Comparison of ENCODE assay signal across 18 mouse cellular contexts in the genomic region with DNA sequence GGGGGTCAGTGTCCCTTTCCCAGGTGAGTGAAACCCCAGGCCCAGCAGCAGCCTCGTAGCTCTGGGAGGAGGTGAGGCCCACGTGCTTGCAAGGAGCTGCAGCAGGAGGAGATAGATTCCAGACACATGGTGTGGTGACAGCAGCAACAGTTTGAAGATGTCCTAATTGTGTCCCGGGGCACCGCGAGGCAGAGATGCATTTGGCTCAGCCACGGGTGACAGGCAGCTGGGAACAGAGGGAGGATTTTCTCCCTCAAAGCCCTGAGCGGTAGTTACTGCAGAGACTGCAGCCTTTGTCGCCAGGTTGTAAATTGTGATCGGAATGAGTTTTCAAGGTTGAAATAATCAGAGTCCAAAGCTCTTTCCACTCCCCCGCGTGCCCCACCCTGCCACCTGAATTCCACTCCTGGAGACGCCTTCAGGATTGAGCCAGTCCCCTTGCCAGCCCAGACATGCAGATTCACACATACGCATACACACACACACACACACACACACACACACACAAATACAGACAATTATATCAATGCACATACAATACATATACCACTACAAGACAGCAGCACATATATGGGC.
DNase-seq lines count a peak whose midpoint lies in the region; ATAC-seq and TF ChIP-seq lines count a peak whose summit lies in the region.
"Had no signal": no experiment of that assay in that cellular context is flagged by ENCODE, and none has a peak within 500 bp of the region (broad histone marks: within the 10 kb centered on the region; RNA-seq: fewer than 3 reads in every experiment).

No protein-coding gene starts in this region.

- H3K9ac ChIP-seq in hindbrain, embryonic 14.5 days, result no peak overlapping the region
- H3K9ac ChIP-seq: lung, embryonic 15.5 days had no signal

- no peak overlapping the region for H3K4me2 ChIP-seq in hindbrain, embryonic 14.5 days (replicated peaks)
- H3K4me2 ChIP-seq: liver, embryonic 11.5 days; lung, embryonic 15.5 days had no signal

- no peak overlapping the region for H3K4me3 ChIP-seq in hindbrain, embryonic 10.5 days
- H3K4me3 ChIP-seq in hindbrain, embryonic 14.5 days (replicated peaks; ENCODE audit: low read length), result no peak overlapping the region
- H3K4me3 ChIP-seq in limb, embryonic 10.5 days, result no peak overlapping the region
- no peak overlapping the region for H3K4me3 ChIP-seq in thymus, adult 2 months (ENCODE audit: control insufficient read depth, insufficient read depth, low read length)
- H3K4me3 ChIP-seq: erythroblast, embryonic 14.5 days; heart, adult 2 months; lung, embryonic 15.5 days; myocyte had no signal

- H3K27ac ChIP-seq in hindbrain, embryonic 10.5 days, result peak overlapping the region; percentile 62
- H3K27ac ChIP-seq in hindbrain, embryonic 14.5 days, result no peak overlapping the region
- peak overlapping the region; percentile 15; the same call in 1 of the 2 replicates for H3K27ac ChIP-seq in limb, embryonic 10.5 days
- H3K27ac ChIP-seq in thymus, adult 2 months (ENCODE audit: control insufficient read depth, insufficient read depth, low read length), result no peak overlapping the region
- H3K27ac ChIP-seq: heart, adult 2 months; lung, embryonic 15.5 days had no signal

- peaks cover 32% of the 10 kb centered on the region for H3K4me1 ChIP-seq in hindbrain, embryonic 10.5 days (replicated peaks)
- peaks cover 17% of the 10 kb centered on the region for H3K4me1 ChIP-seq in hindbrain, embryonic 14.5 days (replicated peaks; ENCODE audit: control insufficient read depth, insufficient read depth, low read length)
- H3K4me1 ChIP-seq in limb, embryonic 10.5 days, result peaks cover 41% of the 10 kb centered on the region
- no peaks in the 10 kb centered on the region for H3K4me1 ChIP-seq in thymus, adult 2 months (replicated peaks; ENCODE audit: control insufficient read depth, insufficient read depth, low read length)
- H3K4me1 ChIP-seq: lung, embryonic 15.5 days had no signal

- no peak for TF ChIP-seq CTCF in thymus, adult 2 months (IDR thresholded peaks at IDR 0.05; ENCODE audit: borderline replicate concordance, control insufficient read depth, extremely low read depth, insufficient read depth, low read length, poor library complexity)

- WGBS in hindbrain, embryonic 10.5 days, result 64% methylated on average over 13 of the region's 13 CpGs
- 37% methylated on average over 13 of the region's 13 CpGs for WGBS in hindbrain, embryonic 14.5 days
- 43% methylated on average over 13 of the region's 13 CpGs for WGBS in limb, embryonic 10.5 days
- WGBS in thymus, adult 2 months, result 87% methylated on average over 13 of the region's 13 CpGs

- no peaks in the 10 kb centered on the region for H3K36me3 ChIP-seq in hindbrain, embryonic 10.5 days
- H3K36me3 ChIP-seq in hindbrain, embryonic 14.5 days (replicated peaks; ENCODE audit: control insufficient read depth, insufficient read depth), result no peaks in the 10 kb centered on the region
- H3K36me3 ChIP-seq in limb, embryonic 10.5 days, result no peaks in the 10 kb centered on the region
- no peaks in the 10 kb centered on the region for H3K36me3 ChIP-seq in thymus, adult 2 months (ENCODE audit: control insufficient read depth, insufficient read depth, low read length)
- H3K36me3 ChIP-seq: lung, embryonic 15.5 days had no signal

- TF ChIP-seq POLR2A in thymus, adult 2 months (IDR thresholded peaks at IDR 0.05; ENCODE audit: control insufficient read depth, extremely low read depth, insufficient read depth, low read length, poor library complexity), result no peak

- no peaks in the 10 kb centered on the region for H3K9me3 ChIP-seq in hindbrain, embryonic 10.5 days
- no peaks in the 10 kb centered on the region for H3K9me3 ChIP-seq in hindbrain, embryonic 14.5 days (ENCODE audit: control insufficient read depth, low read length)
- H3K9me3 ChIP-seq in limb, embryonic 10.5 days (replicated peaks), result no peaks in the 10 kb centered on the region
- H3K9me3 ChIP-seq: lung, embryonic 15.5 days had no signal

- no peak for ATAC-seq in hindbrain, embryonic 14.5 days (ENCODE audit: low FRiP score)
- no peak for ATAC-seq in monocyte, adult 5-6 weeks (replicated peaks; ENCODE audit: insufficient number of reproducible peaks, low FRiP score, low TSS enrichment, poor library complexity, severe bottlenecking)
- ATAC-seq: Patski had no signal

- peaks cover 10% of the 10 kb centered on the region; the same call in 1 of the 2 replicates for H3K27me3 ChIP-seq in hindbrain, embryonic 10.5 days (ENCODE audit: insufficient read depth, poor library complexity, severe bottlenecking)
- H3K27me3 ChIP-seq in hindbrain, embryonic 14.5 days (ENCODE audit: control insufficient read depth, insufficient read depth, low read length), result no peaks in the 10 kb centered on the region; the same call in 1 of the 2 replicates
- peaks cover 8% of the 10 kb centered on the region for H3K27me3 ChIP-seq in limb, embryonic 10.5 days (ENCODE audit: low read depth, poor library complexity, severe bottlenecking)
- no peaks in the 10 kb centered on the region for H3K27me3 ChIP-seq in thymus, adult 2 months (ENCODE audit: control insufficient read depth, insufficient read depth, low read length)
- H3K27me3 ChIP-seq: lung, embryonic 15.5 days had no signal

- no peak for DNase-seq in hindbrain, embryonic 10.5 days (ENCODE audit: low spot score)
- no peak for DNase-seq in hindbrain, embryonic 14.5 days (ENCODE audit: low spot score)
- DNase-seq in retina, postnatal 1 day, result peak; percentile 64
- no peak for DNase-seq in retina, embryonic 14.5 days (ENCODE audit: low spot score)
- no peak for DNase-seq in limb, embryonic 10.5 days (ENCODE audit: low spot score)
- DNase-seq in thymus, adult 2 months, result no peak
- DNase-seq: gastrocnemius, postnatal 10 days; heart, adult 2 months; heart, postnatal 10 days; kidney, adult 11 months; right cerebral cortex, postnatal 25 days; thymus, postnatal 14 days had no signal

Comparison
In these comparisons a context has a peak if more than half of its experiments do, and no peak if none do; other contexts are left out.
1. H3K27ac ChIP-seq: peak in hindbrain, embryonic 10.5 days (single experiment) and limb, embryonic 10.5 days (single experiment); none in hindbrain, embryonic 14.5 days (single experiment) and thymus, adult 2 months (single experiment).